Comparison of ENCODE assay signal across 10 mouse cellular contexts in the genomic region with DNA sequence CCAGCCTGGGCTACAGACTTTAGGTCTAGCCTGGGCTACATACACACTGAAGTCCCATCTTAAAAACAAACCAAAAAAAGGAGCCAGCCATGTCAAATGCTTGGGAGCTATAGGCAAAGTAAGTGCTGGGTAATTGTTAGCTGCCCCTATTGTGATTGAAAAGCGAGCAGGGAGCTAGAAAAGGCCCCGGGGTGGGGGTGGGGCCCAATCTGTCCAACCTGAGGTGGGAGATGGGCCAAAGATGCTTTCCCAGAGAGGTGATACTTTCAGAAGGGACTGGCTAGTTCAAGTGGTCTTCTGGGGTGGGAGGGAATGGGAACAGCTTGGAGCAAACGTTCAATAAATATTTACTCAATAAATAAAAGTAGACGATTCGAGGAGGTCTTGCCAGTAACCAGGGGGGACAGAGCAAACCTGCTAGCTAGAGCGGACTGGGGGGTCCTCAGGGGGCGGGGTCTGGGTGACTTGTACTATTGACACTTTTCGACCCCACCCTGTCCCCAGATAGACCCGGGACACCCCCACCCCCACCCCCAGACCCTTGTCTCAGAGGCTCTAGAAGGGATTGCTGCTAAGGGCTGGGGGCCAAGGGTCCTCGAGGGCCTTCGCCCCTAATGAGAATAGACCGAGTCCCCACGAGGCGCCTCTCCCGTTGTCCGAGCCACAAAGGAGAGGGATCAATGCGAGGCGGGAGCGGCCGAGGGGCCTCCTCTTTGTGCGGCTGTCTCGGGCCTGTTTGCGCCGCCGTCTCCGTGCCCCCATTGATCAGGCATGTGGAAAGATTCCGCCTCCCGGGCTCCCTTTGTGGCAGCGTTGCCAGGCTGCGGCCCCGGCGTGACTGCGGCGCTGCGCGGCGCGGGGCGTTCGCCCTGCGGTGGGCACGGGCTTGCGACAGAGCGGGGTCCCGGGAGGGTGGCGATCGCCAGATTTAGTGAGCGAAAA. TPM values are rescaled to one million over a fixed set of nuclear protein-coding genes. Genes with fewer than 3 reads are reported as not detected.
DNase-seq lines count a peak whose midpoint lies in the region; ATAC-seq and TF ChIP-seq lines count a peak whose summit lies in the region.
"Had no signal": no experiment of that assay in that cellular context is flagged by ENCODE, and none has a peak within 500 bp of the region (broad histone marks: within the 10 kb centered on the region; RNA-seq: fewer than 3 reads in every experiment).

No protein-coding gene starts in this region.

- H3K4me3 ChIP-seq in heart, embryonic 11.5 days (ENCODE audit: low read depth, low read length) = peak overlapping the region; percentile 49
- H3K4me3 ChIP-seq in forebrain, embryonic 10.5 days = peak overlapping the region; percentile 47
- peak overlapping the region; percentile 27 for H3K4me3 ChIP-seq in midbrain, embryonic 12.5 days
- peak overlapping the region; percentile 49 for H3K4me3 ChIP-seq in testis, adult 2 months (ENCODE audit: control insufficient read depth, low read depth, low read length)

- H3K36me3 ChIP-seq in heart, embryonic 11.5 days (ENCODE audit: control insufficient read depth, insufficient read depth, low read length) = no peaks in the 10 kb centered on the region
- H3K36me3 ChIP-seq in forebrain, embryonic 10.5 days (replicated peaks) = no peaks in the 10 kb centered on the region
- no peaks in the 10 kb centered on the region for H3K36me3 ChIP-seq in midbrain, embryonic 12.5 days
- H3K36me3 ChIP-seq in testis, adult 2 months (ENCODE audit: control insufficient read depth, insufficient read depth, low read length) = no peaks in the 10 kb centered on the region

- H3K9me3 ChIP-seq in heart, embryonic 11.5 days (replicated peaks; ENCODE audit: control insufficient read depth, low read length) = no peaks in the 10 kb centered on the region
- H3K9me3 ChIP-seq in forebrain, embryonic 10.5 days = no peaks in the 10 kb centered on the region
- no peaks in the 10 kb centered on the region for H3K9me3 ChIP-seq in midbrain, embryonic 12.5 days

- DNase-seq in heart, postnatal 25 days (ENCODE audit: low spot score) = no peak
- DNase-seq in adrenal gland, postnatal 36 days = peak; percentile 27 to 46
- peak; percentile 94 for DNase-seq in forebrain, embryonic 10.5 days (ENCODE audit: extremely low spot score, low spot score)
- peak; percentile 53 to 68 for DNase-seq in layer of hippocampus, postnatal 14 days (ENCODE audit: low spot score in 2 of 2)
- no peak for DNase-seq in urinary bladder, postnatal 14 days (ENCODE audit: low spot score)

- TF ChIP-seq CTCF in testis, adult 2 months (IDR thresholded peaks at IDR 0.05; ENCODE audit: control insufficient read depth, insufficient read depth, insufficient replicate concordance, low read depth, low read length) = no peak

- ATAC-seq in heart, embryonic 11.5 days (replicated peaks; ENCODE audit: insufficient number of reproducible peaks, low FRiP score, low TSS enrichment) = no peak
- peak; percentile 87 for ATAC-seq in midbrain, embryonic 12.5 days (ENCODE audit: low FRiP score, low read depth)

- peaks cover 12% of the 10 kb centered on the region; the same call in 1 of the 2 replicates for H3K27me3 ChIP-seq in heart, embryonic 11.5 days (ENCODE audit: control insufficient read depth, insufficient read depth, low read length)
- H3K27me3 ChIP-seq in forebrain, embryonic 10.5 days (ENCODE audit: poor library complexity, severe bottlenecking) = peaks cover 10% of the 10 kb centered on the region; the same call in 1 of the 2 replicates
- no peaks in the 10 kb centered on the region for H3K27me3 ChIP-seq in midbrain, embryonic 12.5 days
- 0 out of 2 replicates have a peak, but pooled peaks cover 2% of the 10 kb centered on the region for H3K27me3 ChIP-seq in testis, adult 2 months (ENCODE audit: control insufficient read depth, insufficient read depth, low read length)
- H3K27me3 ChIP-seq: CH12.LX had no signal

- H3K27ac ChIP-seq in heart, embryonic 11.5 days (ENCODE audit: low read depth, low read length) = no peak overlapping the region
- H3K27ac ChIP-seq in forebrain, embryonic 10.5 days = peak overlapping the region; percentile 96
- H3K27ac ChIP-seq in midbrain, embryonic 12.5 days (replicated peaks) = peak overlapping the region; percentile 95
- no peak overlapping the region for H3K27ac ChIP-seq in testis, adult 2 months (ENCODE audit: control insufficient read depth, insufficient read depth, low read depth, low read length)

- peak overlapping the region; percentile 88 for H3K4me2 ChIP-seq in heart, embryonic 11.5 days
- H3K4me2 ChIP-seq in midbrain, embryonic 12.5 days (replicated peaks) = peak overlapping the region; percentile 46

- WGBS in heart, embryonic 11.5 days (ENCODE audit: insufficient replicate concordance) = 4% methylated on average over 48 of the region's 48 CpGs
- WGBS in forebrain, embryonic 10.5 days = under 1% methylated on average over 48 of the region's 48 CpGs
- WGBS in midbrain, embryonic 12.5 days = under 1% methylated on average over 48 of the region's 48 CpGs

- TF ChIP-seq POLR2A in testis, adult 2 months (IDR thresholded peaks at IDR 0.05; ENCODE audit: control insufficient read depth, low read depth, low read length) = no peak

- peak overlapping the region; percentile 81 for H3K9ac ChIP-seq in heart, embryonic 11.5 days (ENCODE audit: low read depth, low read length)
- peak overlapping the region; percentile 46 for H3K9ac ChIP-seq in midbrain, embryonic 12.5 days (replicated peaks)

- peaks cover 10% of the 10 kb centered on the region; the same call in 1 of the 2 replicates for H3K4me1 ChIP-seq in heart, embryonic 11.5 days (ENCODE audit: control insufficient read depth, insufficient read depth, low read length)
- peaks cover 97% of the 10 kb centered on the region for H3K4me1 ChIP-seq in forebrain, embryonic 10.5 days
- H3K4me1 ChIP-seq in midbrain, embryonic 12.5 days = peaks cover 58% of the 10 kb centered on the region
- peaks cover 4% of the 10 kb centered on the region for H3K4me1 ChIP-seq in testis, adult 2 months (ENCODE audit: control insufficient read depth, insufficient read depth, low read length)

- intact Hi-C loops in heart, postnatal 25 days (cut with DNase I) = no loop called here

RNA-seq across cellular contexts. Expression of gene Msi1, which starts 31.3 kb away (rescaled TPM):
- polyA plus RNA-seq in heart, embryonic 11.5 days (2014; fragmentation: Nextera tagmentation; extraction: Ambion mirVana) = 7.6 and 9.4 TPM in 2 replicates
- 1 to 10 TPM in 1 of 2 experiments, under 1 TPM in 1; 0.98 to 1.3 TPM for total RNA-seq in heart, postnatal 25 days (2021)
- 10 to 100 TPM; 15.7 to 18.5 TPM for total RNA-seq in adrenal gland, postnatal 36 days (2021)
- polyA plus RNA-seq in forebrain, embryonic 10.5 days (2016; fragmentation: Nextera tagmentation; extraction: Ambion mirVana) = 142 and 158 TPM in 2 replicates
- 10 to 100 TPM; 70.6 to 71.8 TPM for total RNA-seq in layer of hippocampus, postnatal 14 days (2021)
- 211 and 227 TPM in 2 replicates for polyA plus RNA-seq in midbrain, embryonic 12.5 days (2016; fragmentation: Nextera tagmentation; extraction: Ambion mirVana)
- polyA plus RNA-seq in testis, adult 2 months (2012; rRNA removed) = 61.9 and 63.9 TPM in 2 replicates
- total RNA-seq: hematopoietic stem cell, adult 5-6 weeks had no signal

RNA-seq across cellular contexts. Expression of gene Cox6a1, which starts 49.3 kb away (rescaled TPM):
- polyA plus RNA-seq in heart, embryonic 11.5 days (2014; fragmentation: Nextera tagmentation; extraction: Ambion mirVana) = 1,289 and 1,331 TPM in 2 replicates
- 100 to 1,000 TPM; 282 to 287 TPM for total RNA-seq in heart, postnatal 25 days (2021)
- 1,000 to 10,000 TPM; 1,319 to 1,418 TPM for total RNA-seq in adrenal gland, postnatal 36 days (2021)
- 754 and 787 TPM in 2 replicates for polyA plus RNA-seq in forebrain, embryonic 10.5 days (2016; fragmentation: Nextera tagmentation; extraction: Ambion mirVana)
- 100 to 1,000 TPM; 865 to 866 TPM for total RNA-seq in layer of hippocampus, postnatal 14 days (2021)
- polyA plus RNA-seq in midbrain, embryonic 12.5 days (2016; fragmentation: Nextera tagmentation; extraction: Ambion mirVana) = 768 and 803 TPM in 2 replicates
- polyA plus RNA-seq in testis, adult 2 months (2012; rRNA removed) = 619 and 765 TPM in 2 replicates

RNA-seq across cellular contexts. Expression of gene Triap1, which starts 57.1 kb away (rescaled TPM):
- polyA plus RNA-seq in heart, embryonic 11.5 days (2014; fragmentation: Nextera tagmentation; extraction: Ambion mirVana) = 40.4 and 43.9 TPM in 2 replicates
- 10 to 100 TPM; 23.8 to 26.2 TPM for total RNA-seq in heart, postnatal 25 days (2021)
- total RNA-seq in adrenal gland, postnatal 36 days (2021) = 10 to 100 TPM; 32.4 to 47.5 TPM
- polyA plus RNA-seq in forebrain, embryonic 10.5 days (2016; fragmentation: Nextera tagmentation; extraction: Ambion mirVana) = 56.6 and 57.7 TPM in 2 replicates
- total RNA-seq in layer of hippocampus, postnatal 14 days (2021) = 10 to 100 TPM; 28.8 to 31.4 TPM
- 50.8 and 57.3 TPM in 2 replicates for polyA plus RNA-seq in midbrain, embryonic 12.5 days (2016; fragmentation: Nextera tagmentation; extraction: Ambion mirVana)
- polyA plus RNA-seq in testis, adult 2 months (2012; rRNA removed) = 7.6 and 8.0 TPM in 2 replicates

RNA-seq across cellular contexts. Expression of gene Gatc, which starts 57.1 kb away (rescaled TPM):
- polyA plus RNA-seq in heart, embryonic 11.5 days (2014; fragmentation: Nextera tagmentation; extraction: Ambion mirVana) = 27.0 and 31.0 TPM in 2 replicates
- 10 to 100 TPM; 16.9 to 17.6 TPM for total RNA-seq in heart, postnatal 25 days (2021)
- total RNA-seq in adrenal gland, postnatal 36 days (2021) = 10 to 100 TPM; 17.7 to 21.7 TPM
- 37.6 and 40.2 TPM in 2 replicates for polyA plus RNA-seq in forebrain, embryonic 10.5 days (2016; fragmentation: Nextera tagmentation; extraction: Ambion mirVana)
- total RNA-seq in layer of hippocampus, postnatal 14 days (2021) = 10 to 100 TPM; 22.3 to 22.6 TPM
- polyA plus RNA-seq in midbrain, embryonic 12.5 days (2016; fragmentation: Nextera tagmentation; extraction: Ambion mirVana) = 39.7 and 43.6 TPM in 2 replicates
- 11.6 and 16.0 TPM in 2 replicates for polyA plus RNA-seq in testis, adult 2 months (2012; rRNA removed)

Comparison
In these comparisons a context has a peak if more than half of its experiments do, and no peak if none do; other contexts are left out.
1. H3K27ac ChIP-seq: peak in forebrain, embryonic 10.5 days (single experiment) and midbrain, embryonic 12.5 days (single experiment); none in heart, embryonic 11.5 days (single experiment) and testis, adult 2 months (single experiment).
2. DNase-seq: peak in adrenal gland, postnatal 36 days (2 of 2), forebrain, embryonic 10.5 days (single experiment) and layer of hippocampus, postnatal 14 days (2 of 2); none in heart, postnatal 25 days (single experiment) and urinary bladder, postnatal 14 days (single experiment).
3. Peak in every context shown above with its lines, with median percentiles within 50 percentile points of each other: H3K4me3 ChIP-seq.